Mouse (Mus musculus): ENCODE results near the gene Socs7.

- TF ChIP-seq POLR2A (IDR thresholded peaks at IDR 0.05; ENCODE audit: borderline replicate concordance, low read depth, low read length) (no peak), CTCF (IDR thresholded peaks at IDR 0.05; ENCODE audit: low read depth, low read length) (no peak)
These were observed 20.7 kb downstream of the Socs7 start for GRCm38 (mm10) chr11:97383017-97383416.
